Mouse (Mus musculus) neural tube, embryonic 13.5 days (tissue): Measurements from ENCODE around the gene Usp2. TPM values are rescaled to one million over a fixed set of nuclear protein-coding genes. Genes with fewer than 3 reads are reported as not detected.

Experiments
- ATAC-seq: fragments of 200-750 bp; cut with Nextera tagmentation; 2 replicates; pipeline ENCODE4 v1.8.0; 2017; ENCODE audit warnings: low read depth, mild to moderate bottlenecking, moderate TSS enrichment, moderate library complexity
- H3K27ac ChIP-seq: fragments of 300-500 bp; sonication (generic); replicated peaks from 2 replicates; pipeline ENCODE4 v1.5.1; 2015; ENCODE audit warnings: moderate library complexity, mild to moderate bottlenecking, inconsistent platforms
- H3K27me3 ChIP-seq: fragments of 300-500 bp; sonication (generic); 2 replicates; pipeline ENCODE4 v1.6.1; 2015; ENCODE audit warnings: mild to moderate bottlenecking, inconsistent platforms
- H3K36me3 ChIP-seq: fragments of 300-500 bp; sonication (generic); 2 replicates; pipeline ENCODE4 v1.6.1; 2015; ENCODE audit warnings: mild to moderate bottlenecking, inconsistent platforms
- H3K4me1 ChIP-seq: fragments of 300-500 bp; sonication (generic); replicated peaks from 2 replicates; pipeline ENCODE4 v1.6.1; 2015; ENCODE audit warnings: inconsistent platforms
- H3K4me2 ChIP-seq: fragments of 300-500 bp; sonication (generic); 2 replicates; pipeline ENCODE4 v1.6.1; 2015; ENCODE audit warnings: inconsistent platforms, mild to moderate bottlenecking, moderate library complexity
- H3K4me3 ChIP-seq: fragments of 300-500 bp; sonication (generic); 2 replicates; pipeline ENCODE4 v1.5.1; 2015; ENCODE audit warnings: mild to moderate bottlenecking, inconsistent platforms
- H3K9ac ChIP-seq: fragments of 300-500 bp; sonication (generic); 2 replicates; pipeline ENCODE4 v1.6.1; 2015; ENCODE audit warnings: moderate library complexity, mild to moderate bottlenecking, inconsistent platforms
- H3K9me3 ChIP-seq: fragments of 300-500 bp; sonication (generic); 2 replicates; pipeline ENCODE4 v1.6.1; 2016; ENCODE audit warnings: inconsistent platforms
- WGBS: fragments of 180-500 bp; shearing (Covaris S2); methylation state at CpG from one replicate; pipeline ENCODE4 v1.1.7; 2015; 5-methylcytosine and 5-hydroxymethylcytosine counted together
- polyA plus RNA-seq: library from polyadenylated mRNA; unstranded; fragments of >200 nt; fragmentation: Nextera tagmentation; extraction: Ambion mirVana; gene quantifications from 2 replicates; pipeline ENCODE4 v1.2.1, GENCODE M21; 2015

Gene Usp2
- polyA plus RNA-seq, 1 experiment from 2014 or later: 8.7 TPM

- no peak overlapping the region for H3K4me3 ChIP-seq
- ATAC-seq: no peak
- peaks cover 51% of the 10 kb centered on the region for H3K27me3 ChIP-seq
- H3K36me3 ChIP-seq: no peaks in the 10 kb centered on the region
- 67% methylated on average over 7 of the region's 7 CpGs for whole genome bisulfite sequencing
- H3K4me2 ChIP-seq: no peak overlapping the region
- H3K9ac ChIP-seq: no peak overlapping the region
- no peak overlapping the region for H3K27ac ChIP-seq
- H3K9me3 ChIP-seq: no peaks in the 10 kb centered on the region
- H3K4me1 ChIP-seq: peaks cover 19% of the 10 kb centered on the region
Observed at GRCm38 (mm10) chr9:44041511-44042395, 25.1 kb upstream of the Usp2 start.

GRCm38 (mm10) chr9:44042396-44042680 lies 24.5 kb upstream of the Usp2 start:
- Histone ChIP-seq H3K4me3 (no peak overlapping the region), H3K36me3 (no peaks in the 10 kb centered on the region), H3K4me2 (no peak overlapping the region), H3K27me3 (peaks cover 51% of the 10 kb centered on the region), H3K9me3 (no peaks in the 10 kb centered on the region), H3K27ac (no peak overlapping the region), H3K4me1 (peaks cover 19% of the 10 kb centered on the region), H3K9ac (no peak overlapping the region)
- ATAC-seq: no peak
- 77% methylated on average over 1 of the region's 1 CpGs for WGBS

- no peaks in the 10 kb centered on the region for H3K36me3 ChIP-seq
- H3K4me3 ChIP-seq: peak within 1 kb of the TSS; percentile 41
- no peak within 1 kb of the TSS for H3K27ac ChIP-seq
- peak; percentile 82 for ATAC-seq
- no peaks in the 10 kb centered on the region for H3K9me3 ChIP-seq
- WGBS: under 1% methylated on average over 30 of the region's 30 CpGs
- peaks cover 51% of the 10 kb centered on the region for H3K27me3 ChIP-seq
- peak within 1 kb of the TSS; percentile 72 for H3K4me2 ChIP-seq
- peaks cover 19% of the 10 kb centered on the region for H3K4me1 ChIP-seq
- peak within 1 kb of the TSS; percentile 56 for H3K9ac ChIP-seq
Observed at GRCm38 (mm10) chr9:44042836-44043707, 23.7 kb upstream of the Usp2 start, which contains the start of gene Thy1. Thy1 (plus strand) TSS chr9:44043384.

- H3K4me1 ChIP-seq: peaks cover 19% of the 10 kb centered on the region
- H3K4me2 ChIP-seq: peak overlapping the region; percentile 72
- H3K9ac ChIP-seq: peak overlapping the region; percentile 56
- peak overlapping the region; percentile 41 for H3K4me3 ChIP-seq
- ATAC-seq: 0 out of 2 replicates have a peak, but pooled peaks have one; percentile 49
- H3K27me3 ChIP-seq: peaks cover 51% of the 10 kb centered on the region
- 5% methylated on average over 23 of the region's 23 CpGs for WGBS
- no peaks in the 10 kb centered on the region for H3K36me3 ChIP-seq
- no peak overlapping the region for H3K27ac ChIP-seq
- H3K9me3 ChIP-seq: no peaks in the 10 kb centered on the region
Observed at GRCm38 (mm10) chr9:44043708-44044425, 23.0 kb upstream of the Usp2 start.

- Histone ChIP-seq H3K27me3 (peaks cover 51% of the 10 kb centered on the region), H3K4me1 (peaks cover 19% of the 10 kb centered on the region), H3K4me3 (no peak overlapping the region), H3K27ac (no peak overlapping the region), H3K36me3 (no peaks in the 10 kb centered on the region), H3K4me2 (peak overlapping the region; percentile 72; the same call in 1 of the 2 replicates), H3K9ac (no peak overlapping the region), H3K9me3 (no peaks in the 10 kb centered on the region)
- 39% methylated on average over 14 of the region's 14 CpGs for WGBS
- ATAC-seq: no peak
Observed at GRCm38 (mm10) chr9:44044426-44045157, 22.2 kb upstream of the Usp2 start.

DNA sequence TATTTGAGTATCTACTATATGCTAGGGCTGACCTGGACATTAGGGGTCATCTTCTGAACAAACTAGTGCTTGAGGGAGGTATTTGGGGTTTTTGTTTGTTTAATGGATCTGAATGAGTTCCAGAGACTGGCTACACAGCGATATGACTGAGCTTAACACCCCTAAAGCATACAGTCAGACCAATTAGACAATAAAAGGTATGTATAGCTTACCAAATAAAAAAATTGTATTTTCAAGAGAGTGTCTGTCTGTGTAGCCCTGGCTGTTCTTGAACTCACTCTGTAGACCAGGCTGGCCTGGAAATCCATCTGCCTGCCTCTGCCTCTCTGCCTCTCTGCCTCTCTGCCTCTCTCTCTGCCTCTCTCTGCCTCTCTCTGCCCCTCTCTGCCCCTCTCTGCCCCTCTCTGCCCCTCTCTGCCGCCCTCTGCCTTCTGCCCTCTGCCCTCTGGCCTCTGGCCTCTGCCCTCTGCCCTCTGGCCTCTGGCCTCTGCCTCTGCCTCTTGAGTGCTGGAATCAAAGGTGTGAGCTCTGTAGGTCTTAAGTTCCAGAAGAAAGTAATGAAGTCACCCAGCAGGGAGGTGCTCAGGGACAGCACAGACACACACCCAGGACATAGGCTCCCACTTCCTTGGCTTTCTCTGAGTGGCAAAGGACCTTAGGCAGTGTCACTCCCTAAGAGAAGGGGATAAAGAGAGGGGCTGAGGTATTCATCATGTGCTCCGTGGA lies 21.5 kb upstream of the Usp2 start:
- H3K4me2 ChIP-seq: no peak overlapping the region
- H3K27ac ChIP-seq: no peak overlapping the region
- peaks cover 19% of the 10 kb centered on the region for H3K4me1 ChIP-seq
- H3K27me3 ChIP-seq: peaks cover 51% of the 10 kb centered on the region
- 66% methylated on average over 3 of the region's 3 CpGs for WGBS
- no peak overlapping the region for H3K4me3 ChIP-seq
- H3K36me3 ChIP-seq: no peaks in the 10 kb centered on the region
- H3K9me3 ChIP-seq: no peaks in the 10 kb centered on the region
- no peak overlapping the region for H3K9ac ChIP-seq
- ATAC-seq: no peak

DNA sequence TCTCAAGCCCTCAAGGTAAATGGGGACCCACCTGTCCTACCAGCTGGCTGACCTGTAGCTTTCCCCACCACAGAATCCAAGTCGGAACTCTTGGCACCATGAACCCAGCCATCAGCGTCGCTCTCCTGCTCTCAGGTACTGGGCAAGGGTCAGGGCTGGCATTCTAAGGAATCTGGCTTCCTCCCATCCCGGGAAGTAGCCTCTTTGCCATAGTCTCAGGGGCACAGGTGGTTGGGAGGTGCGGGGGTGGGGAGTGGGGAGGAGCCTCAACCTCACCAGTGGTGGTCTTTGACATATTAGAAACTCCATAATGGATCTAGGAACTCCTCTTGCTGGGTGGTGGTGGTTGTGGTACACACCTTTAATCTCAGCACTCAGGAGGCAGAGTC lies 20.9 kb upstream of the Usp2 start:
- Histone ChIP-seq H3K36me3 (no peaks in the 10 kb centered on the region), H3K4me2 (no peak overlapping the region), H3K9ac (no peak overlapping the region), H3K4me1 (peaks cover 19% of the 10 kb centered on the region), H3K27ac (no peak overlapping the region), H3K9me3 (no peaks in the 10 kb centered on the region), H3K4me3 (no peak overlapping the region), H3K27me3 (peaks cover 50% of the 10 kb centered on the region)
- ATAC-seq: no peak
- 88% methylated on average over 5 of the region's 5 CpGs for WGBS

- Histone ChIP-seq H3K4me1 (peaks cover 19% of the 10 kb centered on the region), H3K36me3 (no peaks in the 10 kb centered on the region), H3K27ac (no peak overlapping the region), H3K4me3 (no peak overlapping the region), H3K9ac (no peak overlapping the region), H3K27me3 (peaks cover 44% of the 10 kb centered on the region), H3K9me3 (no peaks in the 10 kb centered on the region), H3K4me2 (no peak overlapping the region)
- 85% methylated on average over 12 of the region's 12 CpGs for WGBS
- ATAC-seq: no peak
Observed at GRCm38 (mm10) chr9:44046426-44046825, 20.4 kb upstream of the Usp2 start.

DNA sequence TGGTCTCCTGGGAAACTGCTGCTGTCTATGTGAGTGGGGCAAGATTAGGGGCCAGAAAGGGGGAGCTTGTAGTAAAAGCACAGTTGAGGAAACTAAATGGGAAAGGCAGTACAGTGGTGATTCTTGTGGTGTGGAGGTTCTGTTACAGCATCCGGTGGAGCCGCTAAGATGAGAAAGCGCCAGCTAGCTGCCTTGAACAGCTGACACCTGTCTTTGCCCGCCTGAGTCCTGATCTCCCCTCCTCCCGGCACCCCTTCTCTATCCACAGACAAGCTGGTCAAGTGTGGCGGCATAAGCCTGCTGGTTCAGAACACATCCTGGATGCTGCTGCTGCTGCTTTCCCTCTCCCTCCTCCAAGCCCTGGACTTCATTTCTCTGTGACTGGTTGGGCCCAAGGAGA lies 19.8 kb upstream of the Usp2 start:
- Histone ChIP-seq H3K27me3 (peaks cover 38% of the 10 kb centered on the region), H3K36me3 (no peaks in the 10 kb centered on the region), H3K27ac (no peak overlapping the region), H3K4me2 (no peak overlapping the region), H3K4me1 (peaks cover 19% of the 10 kb centered on the region), H3K9me3 (no peaks in the 10 kb centered on the region), H3K4me3 (no peak overlapping the region), H3K9ac (0 out of 2 replicates have a peak overlapping the region, but pooled peaks have one; percentile 3)
- no peak for ATAC-seq
- WGBS: 79% methylated on average over 6 of the region's 6 CpGs

- H3K4me1 ChIP-seq: peaks cover 16% of the 10 kb centered on the region
- H3K27me3 ChIP-seq: peaks cover 32% of the 10 kb centered on the region
- H3K27ac ChIP-seq: no peak overlapping the region
- H3K4me3 ChIP-seq: no peak overlapping the region
- WGBS: 80% methylated on average over 14 of the region's 14 CpGs
- H3K9me3 ChIP-seq: no peaks in the 10 kb centered on the region
- no peak for ATAC-seq
- H3K36me3 ChIP-seq: no peaks in the 10 kb centered on the region
- no peak overlapping the region for H3K9ac ChIP-seq
- H3K4me2 ChIP-seq: no peak overlapping the region
Observed at GRCm38 (mm10) chr9:44047571-44048490, 19.0 kb upstream of the Usp2 start.
